Mouse (Mus musculus) C2C12 (cell line): ENCODE results near the gene Cd274. TPM values are rescaled to one million over a fixed set of nuclear protein-coding genes. Genes with fewer than 3 reads are reported as not detected.
"Not testable (repeated sequence)": the region's sequence is repeated elsewhere in the genome, so short reads cannot be mapped to it uniquely, and the experiment has no call there.

ENCODE experiments used
- H3K27me3 ChIP-seq: one replicate; pipeline ENCODE4 v1.6.1; 2011; ENCODE audit not compliant: control insufficient read depth, insufficient read depth, insufficient read length
- H3K36me3 ChIP-seq: one replicate; pipeline ENCODE4 v1.6.1; 2011; ENCODE audit not compliant: control insufficient read depth, insufficient read depth
- H3K4me3 ChIP-seq: one replicate; pipeline ENCODE4 v1.5.1; 2011; ENCODE audit warnings: mild to moderate bottlenecking, control low read depth; ENCODE audit not compliant: poor library complexity, insufficient read depth, severe bottlenecking
- H3K79me2 ChIP-seq: one replicate; pipeline ENCODE4 v1.6.1; 2011; ENCODE audit not compliant: control insufficient read depth, insufficient read depth
- H3K79me3 ChIP-seq: one replicate; pipeline ENCODE4 v1.6.1; 2011; ENCODE audit warnings: low read depth, control low read depth
- H3ac ChIP-seq: one replicate; pipeline ENCODE3; 2011; ENCODE audit warnings: low read depth; ENCODE audit not compliant: control insufficient read depth, insufficient read length
- CEBPB ChIP-seq: IDR thresholded peaks from one replicate; pipeline ENCODE4 v1.6.1; 2011; ENCODE audit warnings: low read depth, mild to moderate bottlenecking, control low read depth, moderate library complexity
- CTCF ChIP-seq: IDR thresholded peaks from one replicate; pipeline ENCODE4 v1.5.1; 2011; ENCODE audit not compliant: control insufficient read depth, insufficient read depth, insufficient read length
- FOSL1 ChIP-seq: IDR thresholded peaks from one replicate; pipeline ENCODE4 v1.8.0; 2011; ENCODE audit warnings: mild to moderate bottlenecking, low read length; ENCODE audit not compliant: poor library complexity, insufficient read depth, severe bottlenecking
- MAX ChIP-seq: IDR thresholded peaks from one replicate; pipeline ENCODE4 v1.6.1; 2011; ENCODE audit warnings: mild to moderate bottlenecking, control low read depth
- MYOD1 ChIP-seq: IDR thresholded peaks from one replicate; pipeline ENCODE4 v1.6.1; 2011; ENCODE audit warnings: low read depth; ENCODE audit not compliant: control insufficient read depth, insufficient read length
- MYOG ChIP-seq: IDR thresholded peaks from one replicate; pipeline ENCODE4 v1.6.1; 2011; ENCODE audit not compliant: control insufficient read depth, insufficient read length; ENCODE audit errors: extremely low read depth
- USF1 ChIP-seq: IDR thresholded peaks from one replicate; pipeline ENCODE4 v1.6.1; 2011; ENCODE audit warnings: low read depth, mild to moderate bottlenecking, control low read depth, moderate library complexity
- polyA plus RNA-seq: library from polyadenylated mRNA; unstranded; fragments of >200 nt; fragmentation: generic; extraction: Trizol; gene quantifications from one replicate; pipeline ENCODE4 v1.2.1, GENCODE M21; 2012; ENCODE audit warnings: missing spikeins

Cd274 gene
- polyA plus RNA-seq, 1 experiment: 0.05 TPM

DNA sequence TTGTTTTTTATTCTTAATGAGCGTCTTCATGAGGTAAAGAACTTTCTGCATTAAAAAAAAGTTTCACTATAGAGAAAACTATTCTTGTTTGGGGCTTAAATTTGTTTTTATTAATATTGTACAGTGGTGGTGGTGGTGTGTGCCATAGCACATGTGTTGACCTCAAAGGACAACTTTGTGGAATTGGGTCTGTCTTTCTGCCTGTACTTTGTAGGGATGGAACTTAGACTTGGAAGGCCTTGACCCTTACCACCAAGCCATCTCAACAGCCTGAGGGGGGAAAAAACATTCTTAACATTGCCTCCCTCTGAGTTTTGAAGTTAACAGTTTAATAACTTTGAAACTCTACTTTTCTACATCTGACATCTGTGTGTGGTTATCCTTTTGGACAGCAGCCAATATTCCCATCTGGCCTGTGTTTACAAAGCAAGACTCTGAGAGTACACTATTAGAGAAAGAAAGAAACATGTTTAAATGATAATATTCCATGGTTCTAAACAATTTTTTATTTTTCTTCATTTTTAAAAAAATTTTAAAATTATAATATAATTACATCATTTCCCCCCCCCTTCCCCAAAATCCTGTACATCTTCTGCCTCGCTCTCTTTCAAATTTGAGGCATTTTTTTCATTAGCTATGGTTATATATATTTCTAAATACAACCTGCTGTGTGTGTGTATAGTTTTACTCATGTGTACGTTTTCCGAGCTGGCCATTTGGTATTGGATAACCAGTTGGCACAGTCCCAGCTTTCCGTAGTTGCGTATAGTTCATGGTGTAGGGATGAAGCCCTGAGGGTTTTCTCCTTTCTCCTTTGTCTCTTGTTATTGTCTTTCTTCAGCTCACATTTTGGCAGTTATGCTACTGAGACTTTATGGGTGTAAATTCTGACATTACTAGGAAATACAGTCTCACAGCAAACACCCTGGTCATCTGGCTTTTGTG lies 45.5 kb downstream of the Cd274 start:
- TF ChIP-seq CEBPB (no peak), MYOD1 (no peak), MAX (no peak), USF1 (no peak)
- no peaks in the 10 kb centered on the region for H3K36me3 ChIP-seq
- no peak overlapping the region for H3ac ChIP-seq
- peaks cover 15% of the 10 kb centered on the region for H3K27me3 ChIP-seq
- H3K79me3 ChIP-seq: no peaks in the 10 kb centered on the region
- no peaks in the 10 kb centered on the region for H3K79me2 ChIP-seq
- H3K4me3 ChIP-seq: no peak overlapping the region

DNA sequence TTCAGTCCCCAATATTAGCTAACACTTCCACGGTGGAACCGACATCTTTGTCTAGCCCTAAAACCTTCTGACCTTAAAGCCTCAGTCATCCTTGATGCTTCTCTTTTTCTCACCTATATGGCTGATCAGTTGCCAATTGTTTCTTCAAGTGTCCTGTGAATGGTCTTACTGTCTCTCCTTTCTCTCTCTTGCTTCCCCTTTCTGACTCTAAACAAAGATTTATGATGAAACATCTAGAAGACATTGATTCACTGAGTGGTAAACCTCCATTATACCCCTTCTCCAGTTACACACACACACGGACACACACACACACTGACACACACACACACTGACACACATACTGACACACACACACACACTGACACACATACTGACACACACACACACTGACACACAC lies 47.3 kb downstream of the Cd274 start:
- Histone ChIP-seq H3K27me3 (peaks cover 11% of the 10 kb centered on the region), H3K79me2 (no peaks in the 10 kb centered on the region), H3K36me3 (no peaks in the 10 kb centered on the region), H3K79me3 (no peaks in the 10 kb centered on the region), H3K4me3 (no peak overlapping the region), H3ac (no peak overlapping the region)
- TF ChIP-seq MAX: no peak

DNA sequence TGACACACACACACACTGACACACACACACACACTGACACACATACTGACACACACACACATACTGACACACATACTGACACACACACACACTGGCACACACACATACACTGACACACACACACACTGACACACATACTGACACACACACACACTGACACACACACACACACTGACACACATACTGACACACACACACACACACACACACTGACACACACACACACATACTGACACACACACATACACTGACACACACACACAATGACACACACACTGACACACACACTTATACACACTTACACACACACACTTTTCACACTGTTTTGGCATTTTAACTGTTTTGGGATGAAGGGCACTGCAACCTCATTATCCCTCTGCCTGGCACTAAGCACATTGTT lies 47.7 kb downstream of the Cd274 start:
- not testable (repeated sequence) for H3K36me3 ChIP-seq, H3K27me3 ChIP-seq, H3K79me3 ChIP-seq

DNA sequence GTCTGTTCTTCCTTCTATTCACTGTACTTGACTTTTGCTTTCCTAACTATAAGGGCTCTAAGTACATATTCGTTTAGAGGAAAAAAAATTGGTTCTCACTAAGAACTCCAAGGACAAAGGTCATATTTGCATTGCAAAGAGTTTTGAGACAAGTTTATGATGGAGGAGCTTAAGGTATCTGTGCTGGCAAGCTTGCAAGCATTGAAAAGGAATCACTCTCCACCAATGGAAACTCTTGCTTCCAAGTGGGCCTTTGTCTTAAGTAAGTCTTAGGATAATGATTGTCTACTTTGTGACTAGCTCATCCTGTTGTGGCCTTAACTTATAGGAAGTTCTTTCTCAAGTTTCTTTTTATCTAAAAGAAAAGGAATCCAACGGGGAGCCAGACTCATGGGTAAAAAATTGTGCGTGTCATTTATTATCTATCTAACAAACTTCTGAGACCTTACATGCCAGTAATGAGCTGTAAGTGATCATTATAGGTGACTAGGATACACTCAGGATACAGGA lies 49.2 kb downstream of the Cd274 start:
- no peak overlapping the region for H3K4me3 ChIP-seq
- H3K36me3 ChIP-seq: no peaks in the 10 kb centered on the region
- H3K79me2 ChIP-seq: no peaks in the 10 kb centered on the region
- H3K79me3 ChIP-seq: no peaks in the 10 kb centered on the region
- H3K27me3 ChIP-seq: no peaks in the 10 kb centered on the region
- TF ChIP-seq USF1: no peak
- TF ChIP-seq CEBPB: no peak
- TF ChIP-seq FOSL1: no peak
- TF ChIP-seq MYOG: no peak
- no peak for TF ChIP-seq MYOD1
- no peak for TF ChIP-seq CTCF
- no peak for TF ChIP-seq MAX
- no peak overlapping the region for H3ac ChIP-seq

More for the DNA sequence above, 47.7 kb downstream of the Cd274 start:
- not testable (repeated sequence) for H3K79me2 ChIP-seq, H3ac ChIP-seq, H3K4me3 ChIP-seq

DNA sequence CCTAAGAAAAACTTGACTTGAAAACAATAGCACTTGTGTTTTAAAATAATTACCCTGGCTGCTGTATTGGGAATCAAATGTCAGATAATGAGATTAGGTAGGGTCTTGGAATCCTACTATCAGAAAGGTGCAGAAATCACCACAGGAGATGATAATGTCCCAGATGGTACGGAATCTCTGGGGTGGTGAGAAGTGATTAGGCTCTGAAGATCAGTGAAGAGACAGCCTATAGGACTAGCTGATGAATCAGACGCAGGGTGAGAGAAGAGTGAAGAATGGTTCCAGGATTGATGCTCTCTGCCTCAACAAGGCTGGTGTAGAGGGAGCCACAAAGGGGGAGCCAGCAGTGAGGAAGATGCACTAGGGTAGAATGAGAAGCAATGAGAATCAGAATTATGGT lies 49.9 kb downstream of the Cd274 start:
- TF ChIP-seq MAX: no peak
- no peak for TF ChIP-seq CEBPB
- TF ChIP-seq FOSL1: no peak
- H3K79me2 ChIP-seq: no peaks in the 10 kb centered on the region
- H3K4me3 ChIP-seq: no peak overlapping the region
- H3K27me3 ChIP-seq: no peaks in the 10 kb centered on the region
- no peak overlapping the region for H3ac ChIP-seq
- no peaks in the 10 kb centered on the region for H3K36me3 ChIP-seq
- H3K79me3 ChIP-seq: no peaks in the 10 kb centered on the region

DNA sequence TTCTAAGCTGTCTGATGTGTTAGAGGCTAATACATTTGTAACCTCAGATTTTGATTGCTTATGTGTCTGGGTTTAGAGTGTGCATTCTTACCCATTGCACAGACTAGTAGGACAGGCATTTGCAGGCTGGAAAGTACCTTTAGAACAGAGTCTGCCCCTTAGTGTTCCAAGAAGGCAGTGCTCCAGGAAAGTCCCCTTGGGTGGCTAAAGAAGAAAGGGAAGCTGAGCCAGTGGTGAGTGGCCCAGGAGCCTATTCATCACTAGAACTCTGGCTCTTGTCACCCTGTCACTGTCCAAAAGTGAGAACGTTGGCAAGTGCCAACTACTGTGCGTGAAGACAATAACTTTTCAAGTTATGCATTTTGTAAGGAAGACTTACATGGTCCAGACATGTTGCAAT lies 50.6 kb downstream of the Cd274 start:
- no peak for TF ChIP-seq MYOG
- TF ChIP-seq USF1: no peak
- no peak for TF ChIP-seq MAX
- no peak for TF ChIP-seq CEBPB
- no peak for TF ChIP-seq CTCF
- TF ChIP-seq MYOD1: no peak
- no peak for TF ChIP-seq FOSL1
- no peak overlapping the region for H3ac ChIP-seq
- no peaks in the 10 kb centered on the region for H3K36me3 ChIP-seq
- no peaks in the 10 kb centered on the region for H3K27me3 ChIP-seq
- H3K4me3 ChIP-seq: no peak overlapping the region
- H3K79me2 ChIP-seq: no peaks in the 10 kb centered on the region
- H3K79me3 ChIP-seq: no peaks in the 10 kb centered on the region
